Mouse (Mus musculus): Measurements from ENCODE around the gene Zfp189. TPM values are rescaled to one million over a fixed set of nuclear protein-coding genes. Genes with fewer than 3 reads are reported as not detected.
"Not testable (repeated sequence)": the region's sequence is repeated elsewhere in the genome, so short reads cannot be mapped to it uniquely, and the experiment has no call there.

Gene Zfp189
- total RNA-seq (2014; fragmentation: Nextera tagmentation) (10.4 and 10.8 TPM in 2 replicates), total RNA-seq (2017) (7.3 and 11.8 TPM in 2 replicates)

DNA sequence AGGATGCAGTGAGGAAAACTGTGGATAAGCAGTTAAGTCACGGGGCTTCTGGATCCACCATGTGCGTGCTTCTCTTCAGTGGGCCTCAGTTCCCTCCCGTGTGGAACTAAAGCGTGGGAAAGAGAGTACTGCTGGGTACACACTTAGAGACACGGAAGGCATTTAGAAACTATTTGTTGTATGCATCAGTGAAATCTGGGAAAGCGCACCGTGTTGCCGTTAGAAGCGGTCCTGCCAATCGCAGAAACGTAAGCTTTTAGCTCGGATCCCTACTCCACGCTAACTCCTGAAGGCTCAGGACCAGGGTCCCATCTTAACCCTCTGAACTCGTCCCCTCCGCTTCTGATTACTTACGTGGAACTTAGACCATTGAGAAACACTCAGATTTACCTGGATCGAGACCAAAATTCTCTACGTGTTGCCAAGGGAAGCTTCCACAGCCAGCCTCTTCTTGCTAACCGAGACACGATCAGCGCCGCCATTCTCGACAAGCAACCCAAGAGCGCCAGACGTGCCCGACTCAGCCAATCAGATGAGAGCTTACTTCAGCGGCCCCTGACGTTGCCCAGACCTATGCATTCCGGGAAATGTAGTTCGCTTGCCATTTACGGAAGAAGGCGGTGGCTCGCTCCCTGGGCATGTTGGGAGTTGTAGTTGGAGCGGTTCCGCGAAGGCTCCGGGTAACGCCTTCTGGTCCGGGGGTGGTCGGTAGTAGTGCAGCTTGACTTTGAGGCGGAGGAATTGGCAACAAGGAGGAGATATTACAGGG is at the start of gene Zfp189, which contains the start of gene Mrpl50:
TSS of gene Zfp189 (plus strand) at position 605 of the 769 bp plus-strand sequence.
TSS of gene Mrpl50 (minus strand) at position 522 of the 769 bp plus-strand sequence.
- ATAC-seq (replicated peaks; ENCODE audit: low FRiP score, low TSS enrichment, poor library complexity, severe bottlenecking) = peak; percentile 98

DNA sequence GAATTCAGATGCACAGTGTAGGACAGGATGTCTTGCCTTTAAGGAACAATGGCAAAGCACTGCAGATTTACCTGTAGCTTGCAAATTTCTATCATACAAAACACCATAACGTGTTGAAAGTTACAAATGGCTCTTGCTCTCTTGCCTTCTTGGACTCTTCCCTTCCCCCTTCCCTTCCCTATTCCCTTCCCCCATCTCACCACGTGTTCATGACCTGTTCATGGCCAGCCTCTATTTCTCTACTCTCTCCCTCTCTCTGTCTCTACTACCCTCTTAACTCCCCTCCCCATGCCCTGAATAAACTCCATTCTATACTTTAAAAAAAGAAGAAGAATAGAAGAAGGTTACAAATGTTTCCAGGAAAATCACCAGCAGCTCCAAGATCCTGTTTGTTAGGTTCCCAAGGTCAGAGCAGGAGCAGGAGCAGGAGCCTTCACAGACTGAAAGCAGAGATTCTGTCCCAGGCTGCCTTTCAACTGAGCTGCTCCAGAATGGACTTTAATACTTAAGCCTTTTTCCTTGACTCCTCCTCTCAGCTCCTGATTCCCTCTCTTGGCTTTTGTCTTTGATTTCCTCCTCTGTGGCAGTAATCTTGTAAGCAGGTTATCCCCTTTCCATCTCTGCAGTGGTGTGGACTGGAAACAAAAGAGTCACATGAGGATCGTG is 47.4 kb upstream of the Zfp189 start, which contains the start of gene Acnat1:
TSS of gene Acnat1 (minus strand) at position 478 of the 666 bp plus-strand sequence.
- no peak for ATAC-seq (replicated peaks; ENCODE audit: low FRiP score, low TSS enrichment, poor library complexity, severe bottlenecking)

DNA sequence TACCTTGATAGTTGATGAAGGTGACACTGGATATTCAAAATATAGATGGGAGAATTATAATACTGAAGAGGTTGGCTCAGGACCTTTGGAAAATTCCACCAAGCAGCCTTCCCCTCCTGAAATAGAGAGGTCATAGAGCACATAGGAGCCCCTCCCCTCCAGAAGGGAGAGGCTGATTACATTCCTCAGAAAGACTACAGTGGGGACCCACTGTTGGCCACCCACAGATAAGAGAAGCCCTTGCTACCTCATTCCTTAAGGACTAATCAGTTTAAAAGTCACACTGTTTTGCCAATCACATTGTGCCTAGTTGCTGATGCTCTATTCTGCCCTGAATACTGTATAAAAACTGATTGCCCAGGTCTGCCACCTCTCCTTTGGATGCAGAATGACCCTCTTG is 46.4 kb upstream of the Zfp189 start:
- peak; percentile 63 for ATAC-seq (replicated peaks; ENCODE audit: low FRiP score, low TSS enrichment, poor library complexity, severe bottlenecking)

DNA sequence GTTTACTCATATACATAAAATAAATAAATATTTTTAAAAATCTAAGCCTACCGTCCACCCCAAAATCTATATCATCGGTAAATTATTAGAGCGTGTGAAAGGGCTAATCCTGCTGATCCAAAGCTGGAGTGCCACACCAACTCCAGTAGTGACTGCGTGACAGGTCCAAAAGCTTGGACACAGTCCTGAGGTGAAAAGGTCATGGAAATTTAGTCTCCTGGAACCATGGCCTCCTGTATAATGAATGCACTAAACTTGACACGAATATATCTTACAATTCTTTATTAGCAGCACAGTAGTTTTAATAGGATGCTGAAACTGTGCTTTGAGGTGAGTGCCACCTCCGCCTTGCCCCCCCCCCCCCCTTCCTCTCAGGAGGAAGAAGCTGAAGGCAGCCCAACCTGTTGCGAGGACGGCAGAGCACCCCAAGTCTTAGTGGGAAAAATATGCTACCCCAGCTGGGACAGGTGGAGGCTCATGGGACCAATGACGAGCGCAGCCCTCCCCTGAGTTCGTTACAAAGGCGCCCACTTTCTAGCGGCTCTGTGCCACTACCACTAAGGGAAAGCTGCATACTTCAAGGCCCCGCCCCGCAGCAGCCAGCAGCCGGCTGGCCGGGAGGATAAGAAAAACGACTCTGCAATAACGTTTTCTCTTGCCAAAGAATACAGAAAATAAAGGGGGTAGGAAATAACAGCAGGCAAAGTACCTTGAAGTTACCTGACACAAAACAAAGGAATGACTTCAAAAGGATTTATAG is 42.7 kb upstream of the Zfp189 start:
- peak; percentile 99 for ATAC-seq (replicated peaks; ENCODE audit: low FRiP score, low TSS enrichment, poor library complexity, severe bottlenecking)

DNA sequence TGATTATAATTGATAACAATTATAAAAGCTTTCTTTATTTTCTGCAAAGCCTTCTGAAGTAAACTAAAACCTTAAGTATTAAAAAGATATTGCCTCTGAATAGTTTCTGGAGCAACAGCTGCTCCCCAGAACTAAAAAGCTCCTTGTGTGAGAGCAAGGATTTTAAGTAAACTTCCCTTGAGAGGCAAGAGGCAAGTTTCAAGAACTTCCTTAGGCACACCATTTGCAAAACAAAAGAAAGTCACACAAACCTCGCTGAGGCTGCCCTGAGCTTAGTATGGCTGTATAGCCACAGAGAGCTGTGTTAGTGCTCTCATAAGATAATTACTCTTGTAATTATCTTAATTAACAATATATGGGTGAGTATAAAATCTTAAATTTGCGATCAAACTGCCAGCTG is 41.9 kb upstream of the Zfp189 start:
- not testable (repeated sequence) for ATAC-seq (replicated peaks; ENCODE audit: low FRiP score, low TSS enrichment, poor library complexity, severe bottlenecking)

DNA sequence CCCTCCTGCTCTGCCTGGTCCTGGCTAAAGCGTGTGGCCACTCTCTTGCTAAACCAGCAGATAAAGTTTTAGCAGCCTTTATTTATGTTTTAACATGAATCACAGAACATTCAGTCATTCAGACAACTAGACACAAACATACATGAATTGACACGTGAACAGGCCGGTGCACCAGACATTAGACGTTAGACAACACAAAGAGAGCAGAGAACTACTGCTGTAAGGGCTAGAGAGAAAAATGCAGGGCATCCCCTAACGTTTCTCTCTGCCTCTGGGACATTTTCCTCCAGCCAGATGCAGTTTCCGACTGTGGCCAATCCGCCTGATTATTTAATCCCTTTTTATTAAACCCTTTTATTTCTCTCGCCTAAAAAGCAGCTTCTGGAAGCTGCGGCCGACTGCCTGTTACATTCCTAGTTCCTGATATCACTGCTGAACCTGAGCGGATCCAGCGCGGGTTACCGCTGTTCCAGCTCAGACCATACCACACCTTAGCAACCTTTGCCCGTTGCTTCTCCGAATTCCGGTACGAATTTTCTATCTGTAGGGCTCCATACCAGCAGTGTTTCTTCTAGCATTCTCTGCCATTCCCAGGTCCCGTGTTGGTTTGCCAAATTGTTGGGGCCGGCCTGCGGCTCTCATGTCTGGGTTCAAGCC is 40.7 kb upstream of the Zfp189 start:
- ATAC-seq (replicated peaks; ENCODE audit: low FRiP score, low TSS enrichment, poor library complexity, severe bottlenecking) = no peak

DNA sequence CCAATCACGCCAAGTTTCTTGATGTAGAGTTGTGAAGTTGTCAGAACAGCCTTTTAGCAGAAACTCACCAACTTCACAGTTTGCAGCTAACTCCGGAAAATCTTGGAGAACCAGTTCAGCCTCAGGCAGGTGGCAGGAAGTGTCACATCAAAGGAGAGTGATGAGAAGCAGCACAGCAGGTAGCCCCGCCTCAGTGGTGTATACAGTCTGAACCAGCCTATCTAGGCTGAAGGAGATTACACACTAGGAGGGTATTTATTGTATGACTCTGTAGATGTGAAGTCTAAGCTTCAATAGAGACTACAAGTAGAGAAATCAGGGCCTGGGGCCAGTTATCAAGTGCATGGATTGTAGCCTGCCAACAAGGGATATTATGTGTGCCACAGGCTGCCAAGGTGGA is 40.1 kb upstream of the Zfp189 start:
- ATAC-seq (replicated peaks; ENCODE audit: low FRiP score, low TSS enrichment, poor library complexity, severe bottlenecking) = no peak

DNA sequence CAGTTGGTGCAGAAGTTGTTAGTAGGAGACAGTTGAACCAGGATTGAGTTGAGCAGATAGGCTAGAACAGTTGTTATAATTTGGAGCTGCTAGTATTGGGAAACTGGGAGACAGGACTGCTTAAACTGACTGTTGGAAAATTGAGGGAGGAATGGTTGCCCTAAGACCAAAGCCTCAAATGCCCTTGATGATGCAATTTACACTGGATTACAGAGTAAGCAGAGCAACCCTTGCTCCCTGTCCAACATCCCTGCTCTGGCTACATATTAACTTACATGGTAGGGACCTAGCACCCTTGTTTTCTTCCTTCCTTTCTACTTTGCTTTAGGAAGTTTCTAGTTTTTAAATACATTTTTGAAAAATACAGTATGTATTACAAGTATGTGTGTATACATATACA is 35.5 kb upstream of the Zfp189 start:
- no peak for ATAC-seq (replicated peaks; ENCODE audit: low FRiP score, low TSS enrichment, poor library complexity, severe bottlenecking)

DNA sequence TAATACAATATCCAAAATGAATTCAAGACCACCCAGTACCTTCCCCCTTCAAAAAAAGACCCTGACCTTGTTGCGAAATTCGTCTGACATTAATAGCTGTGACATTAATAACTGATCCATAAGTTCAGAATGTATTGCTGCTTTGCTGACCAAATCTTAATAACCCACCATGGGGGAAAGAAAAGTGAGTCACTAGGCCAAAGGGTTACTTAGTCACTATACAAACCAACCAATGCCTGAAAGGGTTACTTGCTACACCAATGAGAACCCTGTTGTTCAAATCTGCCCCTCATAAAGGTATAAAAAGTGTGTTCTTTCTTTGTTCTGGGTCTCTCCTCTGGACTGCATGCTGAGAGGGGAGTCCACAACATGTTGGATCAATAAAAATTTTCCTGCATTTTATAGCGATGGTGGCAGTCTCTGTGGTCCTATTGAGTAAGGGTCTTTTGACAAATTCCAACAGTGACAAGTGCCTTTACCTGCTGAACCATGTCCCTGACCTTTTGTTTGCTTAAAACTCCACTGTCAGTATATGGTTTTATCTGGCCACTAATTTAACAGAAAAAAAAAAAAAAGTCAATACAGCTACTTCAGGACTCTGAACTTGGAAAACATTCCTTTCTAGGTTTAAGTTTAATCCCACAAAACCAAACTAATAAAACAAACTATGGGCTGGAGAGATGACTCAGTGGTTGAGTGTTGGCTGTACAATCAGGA is 34.9 kb upstream of the Zfp189 start:
- ATAC-seq (replicated peaks; ENCODE audit: low FRiP score, low TSS enrichment, poor library complexity, severe bottlenecking) = not testable (repeated sequence)

DNA sequence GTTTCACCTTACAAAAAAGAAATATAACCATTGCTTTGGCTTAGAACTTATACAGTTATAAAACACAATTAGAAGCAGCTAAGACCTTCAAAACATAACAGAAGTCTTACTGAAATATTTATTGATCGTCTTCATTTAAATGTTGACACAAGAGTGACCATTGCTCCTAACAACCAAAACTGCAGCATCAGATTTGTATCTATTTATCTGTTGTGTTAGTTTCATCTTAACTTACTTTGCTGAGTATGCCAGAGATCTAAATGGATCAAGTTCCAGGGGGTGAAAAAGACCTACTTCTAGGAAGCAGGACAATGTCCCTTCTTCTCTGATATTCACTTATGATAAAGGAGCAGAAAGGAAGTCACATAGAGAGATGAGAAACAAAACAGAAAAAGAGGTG is 17.4 kb upstream of the Zfp189 start:
- ATAC-seq (replicated peaks; ENCODE audit: low FRiP score, low TSS enrichment, poor library complexity, severe bottlenecking) = no peak

DNA sequence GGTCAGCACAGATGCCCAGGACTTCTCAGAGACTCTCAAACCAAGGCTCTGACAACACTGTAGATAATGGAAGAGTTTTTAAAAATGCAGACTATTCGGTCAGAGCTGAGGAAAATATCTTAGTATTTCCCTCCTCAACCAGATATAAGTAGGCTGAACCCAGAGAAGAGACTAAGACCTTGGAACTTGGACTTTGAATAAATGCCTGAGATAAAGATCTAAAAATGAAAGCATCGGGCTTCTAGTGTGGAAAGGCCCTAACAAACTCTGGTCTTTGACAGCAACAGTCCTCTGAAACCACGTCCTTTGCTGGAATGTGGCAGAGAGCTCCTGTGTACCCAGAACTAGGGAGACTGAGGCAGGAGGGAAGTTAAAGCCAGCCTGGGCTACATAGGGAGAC is 14.6 kb upstream of the Zfp189 start, which contains the start of gene Baat:
TSS of gene Baat (minus strand) at position 172 of the 400 bp plus-strand sequence.
- ATAC-seq (replicated peaks; ENCODE audit: low FRiP score, low TSS enrichment, poor library complexity, severe bottlenecking) = no peak

DNA sequence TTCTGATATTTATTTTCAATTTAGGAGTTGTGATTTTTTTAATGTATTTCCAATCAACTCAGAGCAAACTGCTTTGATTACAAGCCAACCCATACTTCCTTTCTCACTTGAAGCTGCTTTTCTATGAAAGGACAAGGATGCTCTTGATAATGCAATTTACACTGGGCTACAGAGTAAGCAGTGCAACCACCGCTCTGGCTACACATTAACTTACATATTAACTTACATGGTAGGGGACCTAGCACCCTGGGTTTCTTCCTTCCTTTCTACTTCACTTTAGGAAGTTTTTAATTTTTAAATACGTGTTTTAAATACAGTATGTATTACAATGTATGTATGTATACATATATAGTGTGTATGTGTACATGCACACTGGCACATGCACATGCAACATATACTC is 11.8 kb upstream of the Zfp189 start:
- no peak for ATAC-seq (replicated peaks; ENCODE audit: low FRiP score, low TSS enrichment, poor library complexity, severe bottlenecking)

DNA sequence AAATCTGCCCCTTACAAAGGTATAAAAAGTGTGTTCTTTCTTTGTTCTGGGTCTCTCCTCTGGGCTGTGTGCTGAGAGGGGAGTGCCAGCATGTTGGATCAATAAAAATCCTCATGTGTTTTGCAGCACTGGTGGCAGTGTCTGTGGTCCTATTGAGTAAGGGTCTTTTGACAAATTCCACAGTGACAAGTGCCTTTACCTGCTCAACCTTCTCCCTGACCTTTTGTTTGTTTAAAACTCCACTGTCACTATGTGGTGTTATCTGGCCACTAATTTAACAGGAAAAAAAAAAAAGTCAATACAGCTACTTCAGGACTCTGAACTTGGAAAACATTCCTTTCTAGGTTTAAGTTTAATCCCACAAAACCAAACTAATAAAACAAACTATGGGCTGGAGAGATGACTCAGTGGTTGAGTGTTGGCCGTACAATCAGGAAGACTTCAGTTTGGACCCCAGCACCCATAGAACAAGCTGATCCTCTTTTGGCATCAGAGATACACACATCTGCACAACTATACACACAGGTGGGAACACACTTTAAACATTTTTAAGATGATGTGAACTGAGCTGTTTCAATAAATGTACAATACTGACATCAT is 10.6 kb upstream of the Zfp189 start:
- ATAC-seq (replicated peaks; ENCODE audit: low FRiP score, low TSS enrichment, poor library complexity, severe bottlenecking) = not testable (repeated sequence)

DNA sequence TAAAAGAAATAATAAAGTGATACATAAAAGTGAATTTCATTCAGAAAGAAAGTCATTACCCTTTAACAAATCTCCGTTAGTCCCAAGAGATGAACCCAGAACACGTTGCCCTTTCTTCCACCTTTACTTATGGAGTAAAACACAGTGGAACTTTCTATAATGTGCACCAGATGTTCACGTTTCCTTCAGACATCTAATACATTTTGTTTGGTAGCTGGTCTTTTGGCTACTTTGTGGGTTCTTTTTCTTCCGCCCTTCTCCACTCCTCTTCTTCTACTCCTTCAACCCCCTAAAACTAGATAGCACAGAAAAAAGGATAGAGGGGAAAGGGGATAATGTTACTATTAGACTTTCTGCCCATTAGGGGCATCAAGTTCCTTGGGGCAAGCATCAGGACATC is 8.3 kb upstream of the Zfp189 start:
- ATAC-seq (replicated peaks; ENCODE audit: low FRiP score, low TSS enrichment, poor library complexity, severe bottlenecking) = no peak

DNA sequence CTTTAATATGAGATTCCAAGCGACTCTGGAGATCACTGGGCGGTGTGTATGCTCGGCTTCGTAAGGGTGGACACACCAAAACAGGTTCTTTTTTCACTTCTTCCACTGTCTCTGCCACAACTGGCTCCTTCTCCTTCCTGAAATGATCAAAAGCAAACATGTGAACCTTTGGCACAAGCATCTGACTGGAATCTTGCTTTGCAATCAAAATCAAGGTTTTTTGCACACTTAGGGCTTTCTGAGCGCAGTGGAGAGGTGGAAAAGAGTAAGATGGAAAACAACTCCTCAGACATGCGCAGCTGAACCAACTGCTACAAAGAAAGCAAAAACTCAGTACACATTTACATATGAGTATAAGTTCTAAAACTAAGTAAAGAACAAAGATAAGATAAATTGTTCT is 6.5 kb upstream of the Zfp189 start:
- no peak for ATAC-seq (replicated peaks; ENCODE audit: low FRiP score, low TSS enrichment, poor library complexity, severe bottlenecking)

DNA sequence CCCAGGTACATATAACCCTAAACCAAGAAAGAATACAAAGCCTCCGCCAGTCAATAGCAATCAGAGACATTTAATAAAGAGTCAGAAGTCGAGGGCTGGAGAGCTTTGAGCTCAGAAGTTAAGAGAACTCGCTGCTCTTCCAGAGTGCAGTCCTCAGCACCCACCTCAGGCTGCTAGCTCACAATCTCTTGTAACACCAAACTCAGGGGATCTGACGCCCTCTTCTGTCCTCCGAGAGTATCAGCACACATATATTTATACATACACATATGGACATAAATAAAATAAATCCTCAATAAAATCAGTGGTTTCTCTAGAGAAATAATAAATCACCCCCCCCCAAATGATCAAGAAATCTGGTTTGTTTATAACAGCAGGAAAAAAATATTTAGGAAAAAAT is 1.5 kb upstream of the Zfp189 start:
- ATAC-seq (replicated peaks; ENCODE audit: low FRiP score, low TSS enrichment, poor library complexity, severe bottlenecking) = peak; percentile 43

DNA sequence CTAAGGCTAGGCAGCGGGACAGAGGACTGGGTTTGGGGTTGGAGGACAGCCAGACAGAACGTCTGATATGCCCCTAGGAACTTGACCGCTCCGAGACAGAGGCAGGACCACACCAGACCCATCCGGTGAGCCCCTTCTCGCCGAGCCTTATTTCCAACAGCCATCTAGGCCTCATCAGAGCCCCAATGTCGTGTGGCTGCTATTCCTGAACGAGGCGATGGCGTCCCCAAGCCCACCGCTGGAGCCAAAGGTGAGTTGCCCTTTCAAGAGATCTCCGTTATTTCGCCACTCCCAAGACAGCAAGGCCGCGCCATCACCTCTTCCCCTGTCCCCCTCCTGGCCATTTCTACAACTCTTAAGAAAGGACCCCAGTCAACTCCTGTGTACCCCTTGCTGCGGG is 370 bp downstream of the Zfp189 start:
- ATAC-seq (replicated peaks; ENCODE audit: low FRiP score, low TSS enrichment, poor library complexity, severe bottlenecking) = peak; percentile 53

DNA sequence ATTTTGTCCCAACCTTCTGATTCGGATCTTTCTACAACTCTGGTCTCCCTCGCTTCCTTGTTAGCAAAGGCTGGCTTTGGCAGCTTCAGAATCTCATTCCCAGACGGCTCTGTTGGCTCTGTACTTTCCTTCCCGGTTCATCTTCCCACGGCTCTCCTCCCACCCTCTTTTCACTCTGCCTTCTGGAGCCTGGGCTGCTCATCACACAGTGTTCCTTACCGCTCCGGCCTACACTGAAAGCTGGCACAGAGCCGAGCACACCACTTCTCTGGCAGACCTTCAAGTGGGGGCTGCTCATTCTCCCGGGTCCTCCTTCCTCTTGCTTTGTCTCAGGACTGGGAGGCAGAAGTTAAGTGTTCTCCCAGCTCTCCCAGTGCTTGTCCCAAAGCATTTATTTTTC is 1.6 kb downstream of the Zfp189 start:
- ATAC-seq (replicated peaks; ENCODE audit: low FRiP score, low TSS enrichment, poor library complexity, severe bottlenecking) = no peak

DNA sequence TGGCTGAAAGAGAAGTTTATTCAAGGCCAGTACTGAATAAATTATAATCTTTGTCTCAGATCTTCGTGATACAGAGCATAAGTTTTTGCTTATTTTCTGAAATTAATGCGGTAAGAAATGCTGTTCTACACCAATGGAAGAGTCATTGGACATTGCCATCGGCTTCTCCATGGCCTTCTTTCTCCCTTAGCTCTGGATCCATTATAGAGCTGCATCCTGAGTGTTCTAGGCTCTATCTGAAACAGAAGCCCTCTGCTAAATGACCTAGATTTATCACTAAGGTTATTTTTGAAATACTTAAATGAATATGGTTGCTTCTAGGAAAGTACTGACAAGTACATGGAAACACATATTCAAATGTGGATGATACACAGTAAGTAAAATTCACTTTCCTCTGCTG is 14.1 kb downstream of the Zfp189 start:
- ATAC-seq (replicated peaks; ENCODE audit: low FRiP score, low TSS enrichment, poor library complexity, severe bottlenecking) = no peak
